Mouse (Mus musculus) right cerebral cortex, adult 18-20 months (tissue): Measurements from ENCODE around the gene Gnb1l.

Experiments used
- DNase-seq: peaks from one replicate; pipeline ENCODE4 v3.0.0; 2022; ENCODE audit warnings: mixed read lengths

Gnb1l gene

DNA sequence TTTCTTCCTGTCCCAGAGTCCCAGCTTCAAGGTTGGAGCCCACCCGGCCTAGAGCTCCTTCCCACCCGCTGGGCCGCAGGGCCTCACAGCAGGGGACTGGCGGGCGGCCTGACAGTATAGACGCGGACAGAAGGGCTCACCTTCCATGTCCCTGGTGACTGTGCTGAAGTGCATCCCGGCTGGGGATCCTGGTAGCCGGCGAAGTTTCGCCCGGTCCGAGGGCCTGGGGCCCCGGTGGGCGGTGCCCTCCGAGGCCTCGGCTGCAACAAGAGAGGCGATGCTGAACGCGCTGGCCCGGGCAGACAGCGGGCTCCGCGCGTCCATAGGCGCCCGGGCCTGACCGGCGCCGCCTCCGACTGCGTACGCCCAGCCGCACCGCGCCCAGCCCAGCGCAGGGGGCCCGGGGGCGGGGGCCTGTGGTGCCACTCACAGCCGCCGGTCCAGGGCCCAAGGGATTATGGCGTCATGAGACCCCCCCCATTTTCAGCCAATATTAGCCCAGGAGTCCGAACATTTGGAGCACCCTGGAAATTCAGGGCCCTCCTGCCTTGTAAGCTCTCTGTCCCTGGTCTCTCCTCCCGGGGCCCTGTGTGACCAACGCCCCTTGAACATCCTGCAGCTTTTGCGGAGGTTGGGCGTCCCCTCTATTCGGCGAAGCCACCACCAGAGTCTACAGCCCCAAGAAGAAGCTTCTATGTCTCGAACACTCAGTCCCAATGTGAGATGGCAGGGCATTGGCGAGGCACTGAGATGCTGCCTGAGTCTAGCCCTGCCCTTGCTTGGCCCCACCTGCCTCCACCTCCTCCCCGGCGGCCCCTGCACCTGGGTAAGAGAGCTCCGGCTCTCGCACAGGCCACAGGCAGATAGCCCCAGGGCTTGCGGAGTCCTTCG, 89.6 kb downstream of the Gnb1l start:
- DNase-seq: no peak

DNA sequence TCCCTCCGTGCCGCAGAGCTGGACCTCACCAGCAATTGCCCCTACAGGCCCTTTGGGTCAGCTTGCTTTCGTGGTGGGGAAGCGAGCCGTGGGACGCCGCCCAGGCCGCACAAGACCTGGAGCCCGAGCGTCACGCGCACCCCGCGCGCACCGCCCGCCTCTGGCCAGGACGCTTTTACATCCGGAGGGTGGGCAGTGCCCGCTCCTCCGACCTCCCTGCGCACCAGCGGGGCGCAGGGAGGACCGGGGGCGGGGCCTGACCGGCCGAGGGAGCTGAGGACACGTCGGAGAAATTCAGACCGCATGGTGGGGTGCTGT, 90.2 kb downstream of the Gnb1l start:
- DNase-seq: no peak

DNA sequence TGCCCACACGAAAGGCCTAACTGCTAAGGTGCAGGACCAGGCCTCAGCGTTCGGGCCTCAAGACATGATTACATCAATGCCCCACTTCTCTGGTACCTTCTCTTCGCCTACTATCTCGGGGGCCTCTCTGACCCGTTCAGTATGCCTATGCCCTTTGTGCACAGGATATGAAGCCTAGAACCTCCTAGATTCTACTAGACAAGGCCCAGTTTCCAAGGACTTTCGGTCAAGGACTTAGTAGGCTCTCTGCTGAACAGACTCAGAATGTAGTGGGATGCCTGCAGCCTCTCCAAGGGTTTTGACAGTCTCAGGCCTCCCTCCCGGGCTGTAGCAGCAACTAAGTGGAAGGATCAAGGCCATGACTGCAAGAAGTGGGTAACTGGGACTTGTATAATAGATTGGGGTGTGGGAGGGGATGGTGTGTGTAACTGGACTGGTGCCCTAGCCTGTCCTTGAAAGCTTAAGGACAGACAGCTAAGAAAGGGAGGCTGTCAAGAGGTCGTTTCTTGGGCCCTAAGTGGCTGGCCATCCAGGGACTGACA, 90.6 kb downstream of the Gnb1l start:
- DNase-seq: no peak

DNA sequence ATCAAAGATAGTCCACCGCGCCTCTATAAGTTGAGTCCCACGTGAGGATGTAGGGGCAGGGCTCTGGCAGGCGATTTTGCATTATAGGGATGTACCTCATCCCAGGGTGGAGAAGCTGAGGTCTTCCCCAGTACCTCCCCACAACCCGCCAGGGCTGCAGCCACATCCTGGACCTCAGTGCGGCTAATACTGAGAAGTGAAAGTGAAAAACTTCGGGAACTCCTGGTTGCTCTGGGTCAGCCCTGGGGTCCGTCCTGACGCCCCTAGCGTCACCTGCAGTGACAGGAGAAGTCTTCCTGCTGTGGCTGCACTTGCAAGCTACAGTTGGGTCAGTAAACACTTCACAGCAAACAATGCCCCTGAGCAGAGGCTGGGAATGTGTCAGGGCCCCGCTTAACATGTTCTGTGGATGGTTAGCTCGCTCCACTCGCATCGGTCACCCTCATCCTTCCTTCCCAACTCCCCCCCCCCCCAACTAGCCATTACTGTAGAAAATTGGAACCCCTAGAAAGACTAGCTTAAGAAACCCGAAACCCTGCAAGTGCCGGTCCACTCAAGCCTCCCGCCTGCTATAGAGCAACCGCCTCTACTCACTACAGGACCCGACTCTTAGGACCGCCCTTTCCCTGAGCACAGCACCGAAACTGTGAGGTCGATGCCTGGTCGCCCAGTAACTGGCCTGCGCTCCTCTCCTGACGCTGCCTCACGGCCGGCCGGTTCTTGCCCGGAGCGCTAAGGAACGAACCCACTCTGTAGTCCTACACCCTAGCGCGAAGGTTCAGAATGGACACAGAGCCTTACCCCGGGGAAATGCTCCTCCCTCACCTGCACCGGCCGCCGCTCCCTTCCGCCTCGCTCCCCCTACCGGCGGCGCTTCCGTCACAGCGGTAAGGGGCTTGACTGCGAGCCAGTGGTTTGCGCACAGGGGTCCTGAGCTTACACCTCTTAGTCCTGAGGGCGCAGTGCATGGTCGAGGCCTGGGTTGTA, 91.6 kb downstream of the Gnb1l start, which contains the start of gene Tbx1:
TSS of gene Tbx1 (minus strand) at position 868 of the 987 bp plus-strand sequence.
- DNase-seq: no peak

DNA sequence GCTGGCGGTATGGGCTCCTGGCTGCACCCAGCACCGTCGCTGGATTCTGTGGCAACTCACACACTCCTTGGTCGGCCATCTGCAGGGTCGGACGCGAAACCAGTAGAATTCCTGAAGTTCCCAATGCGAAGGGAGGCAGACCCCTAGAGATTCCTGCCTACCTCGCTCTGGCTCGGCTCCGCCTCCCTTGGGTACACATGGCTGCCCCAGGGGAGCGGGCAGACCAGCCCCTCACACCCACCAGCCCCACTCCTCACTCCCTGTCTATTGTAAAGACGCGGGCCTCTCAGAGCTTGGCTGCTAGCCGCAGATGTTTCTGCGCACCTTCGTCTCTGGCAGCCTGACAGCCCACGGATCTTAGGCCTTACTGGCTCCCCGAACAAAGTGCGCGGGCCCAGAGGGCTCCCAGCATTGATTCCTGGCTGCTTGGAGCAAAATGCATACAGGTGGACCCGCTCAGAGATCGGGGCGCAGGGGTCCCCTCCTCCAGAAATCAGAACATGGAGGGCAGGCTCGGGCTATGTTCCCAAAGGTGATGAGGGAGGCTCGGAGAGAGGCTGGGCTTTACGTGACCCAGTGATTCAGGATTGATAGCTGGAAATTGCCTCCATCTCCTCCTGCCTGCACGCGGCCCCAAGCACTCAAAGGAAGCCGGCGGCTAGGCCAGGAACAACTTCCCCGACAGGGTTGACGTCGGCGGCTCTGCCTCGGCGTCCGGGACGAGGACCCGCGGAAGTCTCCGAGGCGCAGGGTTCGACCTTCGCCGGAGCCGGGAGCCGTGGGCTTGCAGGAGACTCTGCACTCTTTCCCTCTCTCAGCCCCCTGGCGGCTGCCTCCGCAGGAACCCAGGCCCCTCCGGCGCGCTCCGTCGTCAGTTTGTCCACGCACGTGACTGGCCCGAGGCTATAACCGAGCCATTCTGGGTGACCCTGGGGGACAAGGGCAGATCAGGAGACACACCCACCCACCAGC, 92.8 kb downstream of the Gnb1l start:
- no peak for DNase-seq

DNA sequence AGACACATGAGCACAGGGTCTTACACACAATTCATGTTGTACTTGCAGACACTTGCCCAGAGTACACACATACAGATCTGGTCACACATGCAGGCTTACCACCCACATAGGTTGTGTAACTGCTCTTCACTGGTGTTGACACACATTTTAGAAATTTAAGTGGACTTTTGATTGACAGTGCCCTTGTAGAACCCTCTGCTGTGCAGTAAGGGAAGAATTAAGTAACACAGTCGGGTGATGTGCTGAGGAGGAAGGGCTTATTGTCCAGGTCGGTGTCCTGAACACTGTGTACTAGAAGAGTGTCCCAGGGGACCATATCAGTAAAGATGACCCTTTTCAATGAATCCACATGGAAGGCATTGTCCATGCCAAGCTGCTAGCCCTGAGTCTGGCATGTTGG, 95.4 kb downstream of the Gnb1l start:
- DNase-seq: no peak

DNA sequence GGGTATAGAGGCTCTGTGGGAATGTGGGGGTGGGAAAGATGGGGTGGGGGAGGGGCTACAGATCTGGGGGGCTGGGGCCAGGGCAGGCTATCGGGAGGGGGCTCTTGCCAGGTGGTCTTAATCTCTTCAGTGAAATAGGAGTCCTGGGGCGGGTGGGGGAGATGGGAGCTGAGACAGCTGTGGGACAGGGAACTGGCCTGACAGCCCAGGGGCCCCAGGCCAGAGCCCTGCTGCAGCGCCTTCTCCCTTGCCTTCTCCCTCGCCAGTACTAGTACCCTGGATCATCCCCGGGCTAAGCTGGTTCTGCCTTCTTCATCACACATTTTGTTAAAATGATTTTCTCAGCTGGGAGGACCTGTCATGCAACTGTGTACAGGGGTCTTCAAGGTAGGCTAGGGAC, 97.7 kb downstream of the Gnb1l start:
- DNase-seq: no peak

DNA sequence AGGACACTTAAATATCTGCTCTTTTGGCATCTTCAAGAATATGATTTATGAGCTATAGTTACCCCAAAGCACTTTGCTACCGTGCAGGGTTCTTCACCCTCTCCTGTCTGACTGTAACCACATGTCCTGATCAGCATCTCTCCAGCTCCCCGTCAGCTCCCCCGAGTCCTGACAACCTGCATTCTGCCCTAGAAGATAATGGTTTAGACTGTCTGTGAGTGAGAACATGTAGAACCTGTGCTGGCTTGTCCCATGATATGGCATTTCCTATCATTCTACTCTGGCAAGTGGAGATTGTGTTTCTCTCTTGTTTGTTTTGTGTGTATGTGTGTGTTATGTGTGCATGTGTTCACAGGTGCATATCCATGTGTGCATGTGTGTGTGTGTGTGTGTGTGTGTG, 99.5 kb downstream of the Gnb1l start:
- DNase-seq: no peak

DNA sequence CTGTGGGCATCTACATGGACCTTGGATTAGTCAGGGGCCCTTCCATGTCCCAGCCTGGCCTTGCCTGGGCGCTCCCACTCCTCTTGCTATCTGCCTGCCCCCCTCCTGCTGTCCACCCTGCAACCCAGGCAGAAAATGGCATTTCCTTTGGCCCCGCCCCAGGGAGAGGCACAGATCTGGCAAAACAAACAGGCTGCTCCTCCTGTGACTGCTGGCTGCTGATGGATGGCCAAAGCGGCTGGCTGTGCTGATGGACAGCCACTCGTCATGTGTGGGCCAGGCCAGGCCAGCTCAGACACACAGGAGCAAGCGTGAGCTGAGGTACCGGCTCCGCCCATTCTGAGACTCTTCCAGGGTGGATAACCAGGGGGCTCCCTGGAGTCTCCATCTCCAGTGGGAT, 102.9 kb downstream of the Gnb1l start:
- DNase-seq: no peak

DNA sequence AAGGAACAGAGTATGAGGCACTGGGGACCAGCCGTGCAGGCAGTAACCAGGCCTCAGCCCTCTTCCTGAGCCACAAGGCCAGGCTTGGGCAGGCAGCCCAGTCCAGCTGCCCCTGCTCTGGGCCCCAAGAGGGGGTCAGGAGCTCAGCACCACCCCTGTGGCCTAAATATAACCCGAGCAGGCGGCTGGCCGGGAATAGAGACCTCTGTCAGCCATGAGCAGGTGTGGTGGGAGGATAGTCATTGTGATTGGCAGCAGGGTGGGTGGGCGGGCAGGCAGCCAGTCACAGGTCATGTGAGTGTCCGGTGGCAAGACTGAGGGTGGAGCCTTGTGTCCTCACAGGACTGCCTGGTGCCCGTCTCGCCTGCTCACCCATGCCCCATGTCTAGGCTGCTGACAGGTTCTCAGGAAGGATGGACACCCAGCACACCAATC, 105.8 kb downstream of the Gnb1l start:
- no peak for DNase-seq

DNA sequence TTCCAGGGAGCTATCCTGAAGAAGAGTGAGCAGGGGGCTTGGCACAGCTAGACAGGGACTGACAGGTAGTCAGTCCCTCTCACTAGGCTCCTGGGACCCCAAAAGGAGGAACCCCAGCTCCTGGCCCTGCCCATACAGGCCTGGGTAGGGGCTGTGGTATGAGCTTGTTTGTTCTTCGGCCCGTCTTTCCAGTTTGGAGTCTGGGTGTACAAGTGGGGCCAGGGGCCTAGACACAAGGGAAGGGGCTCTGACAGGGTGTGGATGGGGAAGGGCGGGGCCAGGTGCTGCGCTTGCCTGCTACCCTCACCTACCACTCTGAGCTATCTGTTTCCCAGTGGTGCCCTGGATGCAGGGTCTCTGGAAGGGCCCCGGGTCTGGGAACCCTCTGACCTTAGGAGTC, 107.2 kb downstream of the Gnb1l start:
- DNase-seq: no peak

DNA sequence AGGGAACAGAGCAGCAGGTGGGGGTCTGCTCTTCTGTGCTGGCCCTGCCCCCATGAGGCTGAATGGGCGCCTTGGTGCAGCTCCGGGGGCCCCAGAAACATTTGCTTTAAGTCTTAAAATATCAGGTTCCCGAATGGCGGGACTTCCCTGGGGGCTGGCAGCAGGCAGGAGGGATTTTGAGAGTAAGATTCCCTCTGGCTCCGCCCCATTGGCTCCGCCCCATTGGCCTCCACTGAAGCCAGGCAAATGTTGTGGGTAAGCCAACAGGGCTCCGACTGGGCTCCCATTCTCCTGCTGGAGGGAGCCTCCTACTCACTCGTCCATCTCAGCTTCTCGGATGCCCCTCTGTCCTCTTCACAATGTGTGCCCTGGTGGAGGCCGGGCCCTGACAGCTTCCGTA, 109.7 kb downstream of the Gnb1l start:
- no peak for DNase-seq

DNA sequence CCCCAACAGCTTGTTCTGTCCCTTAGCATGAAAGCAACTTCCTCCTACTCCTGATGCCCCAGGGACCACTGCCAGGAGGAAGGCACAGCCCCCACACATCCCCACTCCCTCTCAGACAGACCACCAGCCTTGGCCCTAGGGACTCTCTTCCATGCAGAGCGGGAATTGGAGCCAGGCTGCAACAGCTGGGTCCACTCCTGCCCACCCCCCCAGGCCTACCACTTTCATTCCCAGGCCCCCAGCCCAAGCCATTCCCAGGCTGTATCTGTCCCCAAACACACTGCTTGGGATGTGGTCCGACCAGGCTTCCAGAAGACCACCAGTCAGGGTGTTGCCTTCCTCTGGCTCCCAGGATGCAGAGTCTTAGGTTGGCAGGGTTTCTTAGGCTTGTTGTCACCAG, 110.6 kb downstream of the Gnb1l start:
- DNase-seq: no peak

DNA sequence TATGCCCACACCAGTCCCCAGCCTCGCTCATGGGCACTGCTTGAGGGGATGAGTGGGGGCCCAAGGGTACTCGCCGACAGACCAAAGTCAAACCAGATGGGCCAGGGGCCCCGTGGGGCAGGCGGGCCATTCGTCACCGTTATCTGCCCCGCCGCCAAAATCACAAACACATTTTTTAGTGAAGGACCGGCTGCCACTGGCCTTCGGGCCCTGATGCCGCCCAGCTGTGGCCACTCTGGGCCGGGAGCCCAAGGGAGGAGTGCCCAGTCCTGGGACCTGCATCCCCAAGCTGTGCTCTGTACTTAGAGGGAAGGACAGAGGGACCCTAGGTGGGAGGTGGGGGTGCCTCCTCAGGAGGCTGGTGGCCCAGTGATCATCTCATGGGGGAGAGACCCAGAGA, 113.2 kb downstream of the Gnb1l start:
- no peak for DNase-seq

DNA sequence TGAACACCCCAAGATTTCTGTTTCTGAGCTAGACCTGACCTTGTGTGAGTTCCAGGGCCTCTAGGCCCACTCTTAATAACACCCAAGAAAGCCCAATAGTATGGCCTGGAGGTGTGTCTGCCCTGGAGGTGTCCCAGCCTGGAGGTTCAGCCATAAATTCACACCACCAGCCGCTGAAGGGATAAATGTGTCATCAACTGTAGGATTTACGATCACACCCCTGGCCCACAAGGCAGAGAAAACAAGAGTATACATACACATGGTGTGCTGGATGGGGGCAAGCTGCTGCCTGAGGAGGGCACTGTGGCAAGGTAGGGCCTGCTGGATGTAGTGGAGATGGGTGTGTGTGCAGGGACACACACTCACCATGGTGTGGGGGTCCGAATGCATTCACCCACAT, 114.8 kb downstream of the Gnb1l start:
- DNase-seq: no peak
